Mouse (Mus musculus) megakaryocyte-erythroid progenitor cell, adult 5-6 weeks (primary cell): ENCODE measurements around the gene Abcg4. TPM values are rescaled to one million over a fixed set of nuclear protein-coding genes. Genes with fewer than 3 reads are reported as not detected.

Source experiments
- ATAC-seq: replicated peaks from 2 replicates; pipeline ENCODE4 v1.8.0; 2016; ENCODE audit warnings: mild to moderate bottlenecking, inconsistent platforms; ENCODE audit not compliant: severe bottlenecking, poor library complexity, low FRiP score, low TSS enrichment
- total RNA-seq, 2 experiments: library from RNA; stranded (forward) in 1 of 2; stranded (reverse) in 1 of 2; fragments of 200-1000, 215-1000 nt in 1 of 2; fragments of >200 nt in 1 of 2; fragmentation: Nextera tagmentation in 1 of 2; gene quantifications; 2 replicates each; pipeline ENCODE4 v1.2.3; 2014 to 2017

The Abcg4 gene
- total RNA-seq, 2 experiments from 2014 or later = 13.4 to 111 TPM

- ATAC-seq = peak; percentile 42
These were observed 877 bp downstream of the Abcg4 start for GRCm38 (mm10) chr9:44287401-44288075.

GRCm38 (mm10) chr9:44287003-44287400, 1.4 kb downstream of the Abcg4 start:
- ATAC-seq = no peak

DNA sequence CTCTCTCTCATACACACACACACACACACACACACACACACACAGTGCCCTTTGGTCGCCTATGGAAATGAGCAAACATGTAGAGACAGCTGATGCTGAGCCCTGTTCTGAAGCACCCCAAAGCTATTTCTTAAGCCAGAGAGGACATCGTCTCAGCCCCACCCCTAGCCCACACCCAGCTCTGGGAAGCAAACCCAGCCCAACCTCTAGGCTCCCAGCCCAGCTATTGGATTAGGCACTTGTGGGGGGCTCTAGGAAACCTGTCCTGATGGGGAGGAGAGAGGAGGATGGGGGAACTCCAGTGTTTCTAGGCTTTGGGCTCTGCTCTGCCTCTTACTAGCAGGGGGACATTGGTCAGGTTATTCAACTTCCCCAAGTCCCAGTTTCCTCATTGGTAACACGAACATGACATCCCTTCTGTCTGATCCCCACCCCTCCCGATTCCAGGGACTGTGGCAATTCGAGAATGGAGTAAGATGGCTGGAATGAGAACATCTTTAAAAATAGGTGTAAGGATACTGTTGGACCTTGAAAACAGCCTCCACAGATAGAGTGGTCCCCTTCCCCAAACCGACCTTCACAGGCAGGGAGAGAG, 2.1 kb downstream of the Abcg4 start:
- ATAC-seq = no peak

DNA sequence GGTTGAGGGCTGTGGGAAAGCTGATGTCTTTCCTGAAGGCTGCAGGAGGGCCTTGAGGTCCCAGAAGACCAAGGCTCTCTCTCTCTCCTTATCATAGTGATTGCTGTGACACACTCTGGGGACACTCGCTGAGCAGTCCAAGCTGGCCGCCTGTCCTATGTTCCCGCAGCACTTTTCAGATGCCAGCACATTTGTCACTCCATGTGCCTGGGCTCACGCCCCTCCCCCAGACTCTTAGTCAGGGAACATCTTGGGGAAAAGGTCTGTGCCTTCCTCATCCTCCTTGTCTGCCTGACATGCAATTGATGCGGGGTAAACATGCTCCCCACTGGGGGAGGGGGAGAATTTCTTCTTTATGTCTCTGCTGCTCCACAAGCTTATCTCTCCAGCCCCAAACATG, 5.2 kb downstream of the Abcg4 start:
- ATAC-seq = no peak

GRCm38 (mm10) chr9:44269973-44270372, 18.4 kb downstream of the Abcg4 start:
- no peak for ATAC-seq

DNA sequence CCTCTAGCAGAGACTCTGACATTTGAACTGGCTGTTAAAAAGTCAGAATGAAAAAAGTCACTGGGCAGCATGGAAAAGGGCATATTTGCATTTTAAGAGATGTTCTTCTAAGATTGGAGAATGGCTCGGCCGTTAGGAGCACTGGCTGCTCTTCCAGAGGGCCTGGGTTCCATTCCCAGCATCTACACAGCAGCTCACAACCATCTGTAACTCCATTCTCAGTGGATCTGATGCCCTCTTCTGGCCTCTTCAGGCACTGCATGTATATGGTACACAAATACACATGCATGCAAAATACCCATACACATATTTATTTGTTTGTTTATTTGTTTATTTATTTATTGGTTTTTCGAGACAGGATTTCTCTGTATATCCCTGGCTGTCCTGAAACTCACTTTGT, 19.3 kb downstream of the Abcg4 start:
- no peak for ATAC-seq

DNA sequence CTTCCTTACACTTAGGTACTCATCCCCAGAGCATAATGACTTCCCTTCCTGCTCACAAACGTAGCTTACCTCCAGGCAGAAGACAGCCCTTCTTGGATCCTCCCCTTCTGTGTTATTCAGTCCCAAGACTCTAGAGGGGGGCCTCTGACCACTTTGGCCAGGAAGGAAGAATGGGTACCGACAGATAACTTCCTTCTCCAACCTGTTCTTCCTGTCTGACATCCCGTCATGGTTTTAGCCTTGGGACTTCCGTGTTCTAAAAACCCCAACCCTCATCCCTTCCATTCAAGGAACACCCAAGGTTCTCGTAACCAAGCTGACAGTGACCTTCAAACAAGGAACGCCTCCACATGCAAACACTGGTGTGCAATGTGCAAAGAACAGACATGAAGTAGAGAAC, 20.0 kb downstream of the Abcg4 start, which contains the start of gene Nlrx1:
Gene Nlrx1, minus strand, starts transcription at position 168 of the 400 bp plus-strand sequence.
- ATAC-seq = peak; percentile 36

DNA sequence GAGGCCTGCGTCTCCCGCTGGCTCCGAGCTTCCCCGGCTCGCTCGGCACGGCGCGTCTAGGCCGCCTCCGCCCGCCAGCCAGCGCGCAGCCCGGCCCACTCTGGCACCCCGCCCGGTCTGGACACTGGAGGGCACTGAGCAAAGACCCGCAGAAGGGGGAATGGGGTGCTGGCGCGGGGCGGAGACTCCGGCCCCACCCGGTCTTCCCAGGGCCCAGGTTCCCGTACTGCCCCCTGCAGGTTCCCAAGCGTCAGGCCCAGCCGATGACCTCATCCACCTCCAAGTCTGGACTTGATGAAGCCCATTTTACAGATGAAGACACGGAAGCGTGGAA, 20.4 kb downstream of the Abcg4 start:
- ATAC-seq = peak; percentile 85

DNA sequence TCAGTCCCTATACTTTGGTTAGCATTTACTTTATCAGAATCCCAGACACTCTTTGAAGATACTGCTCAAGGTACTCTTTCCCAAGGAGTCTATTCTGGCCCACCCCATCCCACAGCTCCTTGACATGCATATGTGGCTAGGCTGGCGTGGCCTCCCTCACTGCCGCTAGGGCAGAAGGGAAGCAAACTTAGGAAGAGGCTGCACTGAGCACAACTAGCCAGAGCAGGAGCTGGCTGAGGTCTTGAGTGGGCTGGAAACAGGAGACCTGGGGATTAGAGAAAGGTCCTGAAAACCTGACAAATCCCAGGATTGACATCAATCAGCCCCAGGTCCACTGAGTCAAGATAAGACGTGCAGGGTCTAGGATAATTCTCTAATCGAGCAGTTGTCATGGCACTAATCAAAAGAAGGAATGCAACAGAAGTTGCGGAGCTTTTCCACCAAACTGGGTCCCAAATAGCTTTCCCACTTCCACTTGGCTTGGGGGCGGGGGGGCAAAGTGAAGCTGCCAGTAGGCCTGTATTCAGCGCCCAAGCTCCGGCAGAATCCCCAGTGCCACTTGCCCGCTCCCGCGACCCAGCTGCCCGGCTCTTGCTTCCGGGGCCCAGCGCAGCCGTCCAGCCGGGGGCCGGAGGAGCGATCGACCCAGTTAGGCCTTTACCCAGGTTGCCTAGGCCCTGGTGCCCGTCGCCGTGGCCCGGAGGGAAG, 20.9 kb downstream of the Abcg4 start:
- ATAC-seq = peak; percentile 32; the same call in 1 of the 2 replicates

DNA sequence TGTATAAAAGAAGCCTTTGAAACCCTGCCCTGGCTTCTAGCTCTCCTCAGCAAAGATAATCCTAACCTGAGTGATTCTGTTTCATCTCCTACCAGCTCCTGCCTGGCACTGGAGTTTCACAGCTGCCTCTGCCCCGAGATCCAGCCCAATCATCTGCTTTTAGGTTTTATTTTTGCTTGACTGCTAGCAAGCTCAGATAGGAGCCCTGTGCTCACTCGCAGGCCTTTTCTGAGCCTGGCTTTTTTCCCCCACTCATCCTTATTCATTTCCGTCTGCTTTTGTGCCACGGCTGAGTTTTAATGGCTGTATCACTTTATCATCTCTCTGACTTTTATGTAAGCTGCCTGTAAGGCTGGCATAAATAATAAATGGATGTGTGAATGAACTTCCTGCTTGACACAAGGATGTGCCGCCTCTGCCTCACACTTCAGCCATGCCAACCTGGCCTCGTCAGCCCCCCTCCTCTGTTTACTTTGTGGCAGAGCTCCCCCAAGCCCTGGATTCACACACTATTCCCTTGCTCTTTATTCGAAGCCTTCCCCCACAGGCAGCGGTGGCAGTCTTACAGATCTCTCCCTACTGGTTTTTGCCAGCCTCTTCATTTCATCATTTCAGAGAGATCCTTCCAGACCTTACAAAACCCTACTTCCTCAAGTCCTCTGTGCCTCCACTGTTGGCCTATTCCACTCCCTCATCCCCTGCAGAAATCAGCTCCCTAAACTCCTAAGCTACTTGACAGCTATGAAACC, 21.8 kb downstream of the Abcg4 start:
- ATAC-seq = no peak

DNA sequence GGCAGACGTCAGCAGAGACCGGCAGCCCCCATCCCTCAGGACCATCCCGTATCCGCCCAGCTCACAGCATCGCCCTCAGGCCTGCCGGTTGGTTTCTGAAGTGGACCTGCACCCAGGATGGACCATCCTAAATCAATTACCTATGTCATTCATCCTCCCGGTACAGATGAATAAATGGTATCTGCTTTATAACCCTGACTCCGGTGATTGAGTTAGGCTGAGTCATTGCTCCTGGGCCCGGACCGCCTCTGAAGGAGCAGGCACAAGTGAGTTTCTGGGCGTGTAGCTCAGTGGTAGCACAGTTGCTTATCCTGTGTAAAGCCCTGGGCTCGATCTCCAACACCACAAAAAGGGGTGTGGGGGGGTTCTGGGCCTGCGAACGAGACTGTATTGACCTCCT, 27.0 kb downstream of the Abcg4 start:
- ATAC-seq = no peak

DNA sequence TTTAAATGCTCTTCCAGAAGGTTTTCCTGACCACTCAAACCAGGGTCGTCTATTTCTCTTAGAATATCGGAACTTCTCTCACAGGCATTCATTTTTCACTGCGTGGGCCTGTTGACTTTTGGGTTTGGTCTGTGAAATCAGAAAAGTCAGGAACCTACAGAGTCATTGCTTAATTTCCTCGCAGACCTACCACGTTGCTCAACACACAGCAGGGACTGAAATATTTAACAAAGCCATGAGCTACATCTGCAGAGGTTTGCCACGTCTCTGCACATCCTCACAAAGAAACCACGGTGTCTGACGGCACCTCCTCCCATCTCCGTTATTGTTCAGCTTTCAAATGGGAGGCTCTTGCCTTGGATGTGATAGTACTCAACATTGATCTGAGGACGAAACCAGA, 29.4 kb downstream of the Abcg4 start:
- no peak for ATAC-seq

GRCm38 (mm10) chr9:44256213-44256612, 32.2 kb downstream of the Abcg4 start:
- no peak for ATAC-seq

DNA sequence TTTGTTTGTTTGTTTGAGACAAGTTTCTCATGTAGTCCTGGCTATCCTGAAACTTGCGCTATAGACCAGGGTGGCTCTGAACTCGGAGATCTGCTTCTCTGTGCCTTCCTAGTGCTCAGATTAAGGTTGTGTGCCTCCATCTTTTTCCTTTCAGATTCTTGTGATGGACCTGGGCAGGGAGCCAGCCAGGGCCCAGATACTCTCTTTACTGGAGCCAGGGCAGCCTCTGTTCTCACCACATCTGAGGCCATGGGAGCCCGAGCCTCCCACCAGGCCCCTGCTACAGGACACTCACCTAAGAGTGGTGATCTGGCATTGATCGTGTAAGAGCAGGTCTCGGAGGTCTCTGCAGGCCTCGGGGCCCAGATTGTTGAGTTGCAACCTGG, 33.3 kb downstream of the Abcg4 start:
- ATAC-seq = no peak

GRCm38 (mm10) chr9:44254508-44255135, 33.8 kb downstream of the Abcg4 start:
- ATAC-seq = no peak

DNA sequence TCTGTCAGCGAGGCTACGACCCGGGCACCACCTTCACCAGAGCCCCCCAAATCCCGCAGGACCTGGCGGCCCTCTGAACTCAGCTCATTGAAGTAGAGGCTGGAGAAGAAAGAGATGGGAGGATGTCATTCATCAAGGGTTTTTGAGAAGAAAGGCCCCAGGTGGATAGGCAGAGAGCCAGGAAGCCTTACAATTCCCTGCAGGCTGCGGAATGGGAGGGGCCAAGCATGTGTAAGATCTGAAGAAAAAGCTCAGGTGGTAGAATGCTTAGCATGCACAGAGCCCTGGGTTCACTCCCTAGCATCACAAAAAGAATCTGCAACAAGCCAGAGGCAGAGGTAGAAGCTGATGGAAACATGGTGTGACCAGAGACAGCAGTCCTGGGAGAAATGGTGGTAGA, 35.0 kb downstream of the Abcg4 start:
- no peak for ATAC-seq

GRCm38 (mm10) chr9:44251314-44251713, 37.1 kb downstream of the Abcg4 start, which contains the start of gene Pdzd3:
Gene Pdzd3 (minus strand): TSS chr9:44251471.
- no peak for ATAC-seq

DNA sequence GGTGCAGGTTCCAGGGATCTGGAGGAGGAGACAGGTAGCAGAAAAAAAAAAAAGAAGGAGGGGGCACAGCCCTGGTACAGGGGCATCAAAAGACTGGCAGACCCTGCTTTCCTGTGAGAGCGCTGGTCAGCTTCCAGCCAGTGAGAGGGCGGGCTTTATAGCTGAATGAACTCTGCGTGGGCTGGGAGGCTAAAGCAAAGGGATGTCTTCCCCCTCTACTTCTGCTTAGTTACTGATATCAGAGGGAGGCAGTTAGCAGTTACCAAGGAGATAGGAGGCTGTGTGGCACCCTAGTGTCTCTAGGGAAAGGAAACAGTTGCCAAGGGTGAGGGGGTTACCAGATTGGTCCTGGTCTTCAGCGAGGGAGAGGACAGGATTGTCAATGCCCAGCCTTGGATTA, 38.0 kb downstream of the Abcg4 start:
- peak; percentile 45 for ATAC-seq

GRCm38 (mm10) chr9:44249181-44250146, 39.0 kb downstream of the Abcg4 start:
- peak; percentile 73 for ATAC-seq
